Mouse (Mus musculus) Muller cell, postnatal 12 days (primary cell): ENCODE measurements around the gene Tirap.
"Not testable (repeated sequence)": the region's sequence is repeated elsewhere in the genome, so short reads cannot be mapped to it uniquely, and the experiment has no call there.

Source experiments
- DNase-seq: peaks from one replicate; pipeline ENCODE4 v3.0.0-alpha.2; 2015; ENCODE audit errors: inconsistent ontology term

Tirap gene

DNA sequence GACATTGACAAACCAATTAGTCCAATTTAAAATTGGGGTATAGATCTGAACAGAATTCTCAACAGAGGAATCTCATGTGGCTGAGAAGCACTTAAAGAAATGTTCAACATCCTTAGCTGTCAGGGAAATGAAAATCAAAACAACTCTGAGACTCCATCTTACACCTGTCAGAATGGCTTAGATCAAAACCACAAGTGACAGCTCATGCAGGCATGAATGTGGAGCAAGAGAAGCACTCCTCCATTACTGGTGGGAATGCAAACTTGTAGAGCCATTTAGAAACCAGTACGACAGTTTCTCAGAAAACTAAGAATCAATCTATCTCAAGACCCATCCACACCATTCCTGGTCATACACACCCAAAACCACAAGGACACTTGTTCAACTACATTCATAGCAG is 47.2 kb downstream of the Tirap start:
- no peak for DNase-seq

DNA sequence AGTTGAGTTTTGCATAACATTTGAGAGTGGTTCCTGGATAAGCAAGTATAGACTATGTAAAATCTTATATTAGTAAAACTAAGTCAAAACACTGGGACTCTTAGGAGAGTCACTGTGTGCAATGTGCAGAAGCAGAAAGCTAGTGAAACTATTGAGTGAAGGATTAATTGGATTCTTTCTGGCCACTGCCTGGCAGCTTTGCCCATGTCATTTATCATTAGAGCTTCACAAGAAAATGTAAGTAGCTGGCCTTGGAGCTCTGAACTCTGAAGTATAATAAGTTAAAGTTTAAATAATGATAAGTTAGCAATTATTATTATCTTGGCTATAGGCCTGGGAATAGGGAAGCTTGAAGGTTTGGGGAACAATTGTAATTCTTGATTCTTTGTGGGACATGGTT is 51.3 kb downstream of the Tirap start:
- DNase-seq = not testable (repeated sequence)

DNA sequence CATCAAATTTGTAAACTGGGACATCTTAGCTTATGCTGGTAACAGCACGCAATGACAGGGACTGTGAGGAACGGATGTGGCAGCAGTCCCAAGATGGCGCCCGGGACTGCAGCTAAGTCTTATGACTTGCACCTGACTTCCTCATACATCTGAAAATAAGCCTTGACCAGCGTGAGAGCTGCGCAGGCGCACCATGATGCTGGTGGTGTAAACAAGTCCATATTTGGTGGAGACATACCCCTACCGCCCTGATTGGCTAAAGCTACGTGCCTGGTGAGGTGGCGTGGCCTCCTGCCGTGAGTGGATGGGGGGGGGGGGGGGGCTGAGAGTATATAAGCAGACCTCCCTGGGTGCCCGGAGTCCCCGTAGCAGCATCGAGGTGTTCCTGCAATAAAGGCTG is 52.8 kb downstream of the Tirap start:
- not testable (repeated sequence) for DNase-seq

- DNase-seq = no peak
Measured at GRCm38 (mm10) chr9:35145829-35146228, 54.3 kb downstream of the Tirap start.

DNA sequence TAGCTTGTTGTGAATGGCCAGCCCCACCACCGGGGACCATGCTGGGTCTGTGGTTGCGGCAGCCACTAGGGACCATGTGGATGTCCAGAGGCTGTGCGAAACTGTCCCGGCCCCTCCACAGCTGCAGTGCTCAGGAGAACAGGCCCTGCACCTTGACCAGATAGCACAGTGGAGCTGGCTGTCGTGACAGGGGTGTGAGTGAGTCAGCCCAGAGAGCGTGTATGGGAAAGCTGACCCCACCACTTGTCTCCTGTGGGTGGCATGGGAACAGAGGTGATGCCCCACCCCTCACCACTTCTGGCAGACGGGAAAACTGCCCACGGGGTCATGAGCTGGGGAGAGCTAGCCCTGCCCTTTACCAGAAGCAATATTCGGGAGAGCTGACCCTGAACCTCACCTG is 55.0 kb downstream of the Tirap start:
- no peak for DNase-seq

DNA sequence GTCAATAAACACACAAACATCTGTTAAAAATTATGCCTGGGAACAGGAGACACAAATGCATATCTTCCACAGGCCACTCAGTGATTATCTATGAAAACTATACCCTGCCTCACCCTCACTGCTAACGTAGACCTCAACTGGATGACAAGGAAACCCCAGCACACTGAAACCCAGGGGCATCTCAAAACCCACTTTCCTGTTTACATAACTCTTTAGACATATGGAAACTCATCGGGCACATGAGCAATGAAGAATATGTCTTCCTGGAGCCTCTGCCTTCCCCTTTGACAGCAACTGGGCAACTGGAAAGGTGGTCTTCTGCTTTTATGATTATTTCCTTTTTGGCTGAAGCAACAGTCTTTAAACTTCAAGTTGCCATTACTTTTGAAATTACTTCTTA is 57.9 kb downstream of the Tirap start:
- DNase-seq = no peak

- no peak for DNase-seq
Measured at GRCm38 (mm10) chr9:35139231-35139744, 60.8 kb downstream of the Tirap start.

GRCm38 (mm10) chr9:35138029-35138428 is 62.1 kb downstream of the Tirap start:
- DNase-seq = no peak

DNA sequence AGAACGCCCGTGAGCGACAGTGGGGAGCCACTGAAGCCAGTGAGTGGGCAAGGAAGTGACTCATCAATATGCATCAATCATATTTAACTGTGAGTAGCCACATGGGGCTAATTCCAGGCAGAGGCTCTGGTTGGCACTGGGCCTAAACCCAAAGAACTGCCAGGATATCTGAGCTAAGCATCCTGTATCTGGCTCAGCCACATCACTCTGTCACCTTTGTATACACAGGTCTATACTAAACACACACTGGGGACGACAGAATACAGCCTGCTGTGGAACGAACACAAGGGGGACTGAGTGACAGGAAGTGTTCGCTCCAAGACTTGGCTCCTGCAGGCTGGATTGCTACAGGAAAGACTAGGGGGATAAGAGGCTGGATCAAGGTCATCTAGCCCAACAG is 64.5 kb downstream of the Tirap start:
- DNase-seq = peak; percentile 60
